19 mouse cellular contexts compared by ENCODE assay signal in genomic region chr12:68605417-68606000, GRCm38 (mm10).
DNase-seq lines count a peak whose midpoint lies in the region; ATAC-seq and TF ChIP-seq lines count a peak whose summit lies in the region.
"Had no signal": no experiment of that assay in that cellular context is flagged by ENCODE, and none has a peak within 500 bp of the region (broad histone marks: within the 10 kb centered on the region; RNA-seq: fewer than 3 reads in every experiment).

No protein-coding gene starts in this region.

- intact Hi-C loops in left cerebral cortex, postnatal 4 days (cut with DNase I), result no loop called here

- H3K9me3 ChIP-seq in forebrain, embryonic 13.5 days (replicated peaks), result no peaks in the 10 kb centered on the region
- H3K9me3 ChIP-seq in forebrain, embryonic 15.5 days, result no peaks in the 10 kb centered on the region
- no peaks in the 10 kb centered on the region for H3K9me3 ChIP-seq in hindbrain, embryonic 16.5 days (ENCODE audit: control insufficient read depth, low read length)
- H3K9me3 ChIP-seq in liver, postnatal 0 days (ENCODE audit: low read length), result no peaks in the 10 kb centered on the region
- H3K9me3 ChIP-seq: embryonic facial prominence, embryonic 15.5 days; midbrain, embryonic 10.5 days; neural tube, embryonic 13.5 days had no signal

- TF ChIP-seq EP300 in liver, postnatal 0 days (IDR thresholded peaks at IDR 0.05; ENCODE audit: low read depth), result no peak

- peaks cover under 1% of the 10 kb centered on the region for H3K4me1 ChIP-seq in forebrain, embryonic 13.5 days
- peaks cover under 1% of the 10 kb centered on the region for H3K4me1 ChIP-seq in forebrain, embryonic 15.5 days
- H3K4me1 ChIP-seq in hindbrain, embryonic 16.5 days (ENCODE audit: control insufficient read depth, insufficient read depth, low read depth, low read length), result no peaks in the 10 kb centered on the region
- H3K4me1 ChIP-seq in liver, postnatal 0 days (ENCODE audit: insufficient read depth), result no peaks in the 10 kb centered on the region
- H3K4me1 ChIP-seq: embryonic facial prominence, embryonic 15.5 days; neural tube, embryonic 13.5 days had no signal

- DNase-seq in left cerebral cortex, postnatal 4 days, result peak; percentile 3
- DNase-seq in left cerebral cortex, adult 18-20 months (ENCODE audit: low spot score in 2 of 2), result no peak
- peak; percentile 62 for DNase-seq in brain, embryonic 14.5 days (ENCODE audit: low read depth)
- DNase-seq in liver, postnatal 0 days, result no peak
- DNase-seq: adrenal gland, adult 2 months; cerebellum, adult 18-20 months; gastrocnemius, postnatal 10 days; heart, adult 18-20 months; kidney, adult 18-20 months had no signal

- no peaks in the 10 kb centered on the region for H3K27me3 ChIP-seq in forebrain, embryonic 13.5 days
- H3K27me3 ChIP-seq in forebrain, embryonic 15.5 days, result no peaks in the 10 kb centered on the region
- no peaks in the 10 kb centered on the region for H3K27me3 ChIP-seq in hindbrain, embryonic 16.5 days (replicated peaks; ENCODE audit: control insufficient read depth, insufficient read depth, low read length)
- no peaks in the 10 kb centered on the region for H3K27me3 ChIP-seq in liver, postnatal 0 days (ENCODE audit: insufficient read depth, low read length)
- H3K27me3 ChIP-seq: embryonic facial prominence, embryonic 15.5 days; neural tube, embryonic 13.5 days had no signal

- no peak overlapping the region for H3K27ac ChIP-seq in forebrain, embryonic 13.5 days
- H3K27ac ChIP-seq in forebrain, embryonic 15.5 days (replicated peaks), result no peak overlapping the region
- no peak overlapping the region for H3K27ac ChIP-seq in hindbrain, embryonic 16.5 days (ENCODE audit: low read depth, low read length)
- H3K27ac ChIP-seq in liver, postnatal 0 days (ENCODE audit: low read depth), result no peak overlapping the region
- H3K27ac ChIP-seq: embryonic facial prominence, embryonic 15.5 days; macrophage; midbrain, embryonic 10.5 days; neural tube, embryonic 13.5 days had no signal

- 62% methylated on average over 10 of the region's 10 CpGs for WGBS in forebrain, embryonic 13.5 days
- WGBS in forebrain, embryonic 15.5 days, result 55% methylated on average over 10 of the region's 10 CpGs
- WGBS in hindbrain, embryonic 16.5 days, result 46% methylated on average over 10 of the region's 10 CpGs
- WGBS in liver, postnatal 0 days (ENCODE audit: insufficient replicate concordance), result 77% methylated on average over 10 of the region's 10 CpGs

- no peak for TF ChIP-seq POLR2A in brain, embryonic 14.5 days (IDR thresholded peaks at IDR 0.05; ENCODE audit: borderline replicate concordance, extremely low read depth, insufficient read depth, insufficient read length, poor library complexity, severe bottlenecking)

- H3K9ac ChIP-seq in forebrain, embryonic 13.5 days, result no peak overlapping the region
- no peak overlapping the region for H3K9ac ChIP-seq in forebrain, embryonic 15.5 days (replicated peaks)
- H3K9ac ChIP-seq in hindbrain, embryonic 16.5 days (ENCODE audit: low read depth, low read length), result no peak overlapping the region
- H3K9ac ChIP-seq in liver, postnatal 0 days (replicated peaks), result no peak overlapping the region
- H3K9ac ChIP-seq: embryonic facial prominence, embryonic 15.5 days; neural tube, embryonic 13.5 days had no signal

- no peaks in the 10 kb centered on the region for H3K36me3 ChIP-seq in forebrain, embryonic 13.5 days (ENCODE audit: poor library complexity, severe bottlenecking)
- H3K36me3 ChIP-seq in forebrain, embryonic 15.5 days, result no peaks in the 10 kb centered on the region
- no peaks in the 10 kb centered on the region for H3K36me3 ChIP-seq in hindbrain, embryonic 16.5 days (ENCODE audit: control insufficient read depth, insufficient read depth, low read length)
- H3K36me3 ChIP-seq in liver, postnatal 0 days (replicated peaks; ENCODE audit: insufficient read depth, low read length), result no peaks in the 10 kb centered on the region
- H3K36me3 ChIP-seq: embryonic facial prominence, embryonic 15.5 days; midbrain, embryonic 10.5 days; neural tube, embryonic 13.5 days had no signal

- no peak overlapping the region for H3K4me2 ChIP-seq in forebrain, embryonic 13.5 days
- H3K4me2 ChIP-seq in forebrain, embryonic 15.5 days (replicated peaks), result no peak overlapping the region
- H3K4me2 ChIP-seq in hindbrain, embryonic 16.5 days (ENCODE audit: low read length), result no peak overlapping the region
- H3K4me2 ChIP-seq in liver, postnatal 0 days (ENCODE audit: low read depth, low read length), result no peak overlapping the region
- H3K4me2 ChIP-seq: embryonic facial prominence, embryonic 15.5 days; neural tube, embryonic 13.5 days had no signal

- peak; percentile 38; the same call in 1 of the 2 replicates for ATAC-seq in forebrain, embryonic 13.5 days
- ATAC-seq in forebrain, embryonic 15.5 days (replicated peaks), result no peak
- ATAC-seq in hindbrain, embryonic 16.5 days, result peak; percentile 65
- ATAC-seq in liver, postnatal 0 days, result no peak
- ATAC-seq: inflammation-experienced regulatory T-cells, adult 6 months; lung, postnatal 0 days had no signal

- no peak overlapping the region for H3K4me3 ChIP-seq in forebrain, embryonic 13.5 days
- H3K4me3 ChIP-seq in forebrain, embryonic 15.5 days, result no peak overlapping the region
- no peak overlapping the region for H3K4me3 ChIP-seq in hindbrain, embryonic 16.5 days (ENCODE audit: low read length)
- no peak overlapping the region for H3K4me3 ChIP-seq in liver, postnatal 0 days (ENCODE audit: low read depth, low read length)
- H3K4me3 ChIP-seq: embryonic facial prominence, embryonic 15.5 days; midbrain, embryonic 10.5 days; myocyte; neural tube, embryonic 13.5 days had no signal

- no peak for TF ChIP-seq CTCF in brain, embryonic 14.5 days (IDR thresholded peaks at IDR 0.05; ENCODE audit: borderline replicate concordance, extremely low read depth, insufficient read depth, insufficient read length)
- no peak for TF ChIP-seq CTCF in liver, postnatal 0 days (IDR thresholded peaks at IDR 0.05; ENCODE audit: low read depth)

Comparison
In these comparisons a context has a peak if more than half of its experiments do, and no peak if none do; other contexts are left out.
1. ATAC-seq: peak in forebrain, embryonic 13.5 days (single experiment) and hindbrain, embryonic 16.5 days (single experiment); none in forebrain, embryonic 15.5 days (single experiment) and liver, postnatal 0 days (single experiment).
2. DNase-seq: peak in left cerebral cortex, postnatal 4 days (single experiment) and brain, embryonic 14.5 days (single experiment); none in left cerebral cortex, adult 18-20 months (0 of 2) and liver, postnatal 0 days (single experiment).